Mouse (Mus musculus) cerebellum, adult 18-20 months (tissue): ENCODE data around the gene Sh3gl3.

ENCODE experiments used
- DNase-seq, 2 experiments: peaks; one replicate each; pipeline ENCODE4 v3.0.0; 2021

Gene Sh3gl3

GRCm38 (mm10) chr7:82173540-82173939 is at the start of gene Sh3gl3:
Gene Sh3gl3, plus strand, starts transcription at chr7:82173840.
- DNase-seq = no peak

- no peak for DNase-seq
Observed at GRCm38 (mm10) chr7:82138196-82138595, 35.4 kb upstream of the Sh3gl3 start.

- DNase-seq = no peak
Observed at GRCm38 (mm10) chr7:82147151-82147550, 26.5 kb upstream of the Sh3gl3 start.

- DNase-seq = no peak
Observed at GRCm38 (mm10) chr7:82164681-82165080, 9.0 kb upstream of the Sh3gl3 start.

- DNase-seq = peak; percentile 82 to 88
Observed at GRCm38 (mm10) chr7:82174571-82175326, 1.1 kb downstream of the Sh3gl3 start.

- peak in 1 of 2 experiments; percentile 26 for DNase-seq
Observed at GRCm38 (mm10) chr7:82175327-82175721, 1.7 kb downstream of the Sh3gl3 start.

GRCm38 (mm10) chr7:82176192-82176591 is 2.6 kb downstream of the Sh3gl3 start:
- DNase-seq = no peak

- DNase-seq = no peak
Observed at GRCm38 (mm10) chr7:82177336-82177735, 3.7 kb downstream of the Sh3gl3 start.

- DNase-seq = no peak
Observed at GRCm38 (mm10) chr7:82180919-82181318, 7.3 kb downstream of the Sh3gl3 start.

- no peak for DNase-seq
Observed at GRCm38 (mm10) chr7:82182781-82183180, 9.1 kb downstream of the Sh3gl3 start.

GRCm38 (mm10) chr7:82191604-82192003 is 18.0 kb downstream of the Sh3gl3 start:
- no peak for DNase-seq

GRCm38 (mm10) chr7:82192512-82192911 is 18.9 kb downstream of the Sh3gl3 start:
- DNase-seq = no peak

- DNase-seq = no peak
Observed at GRCm38 (mm10) chr7:82203111-82203510, 29.5 kb downstream of the Sh3gl3 start.

- no peak for DNase-seq
Observed at GRCm38 (mm10) chr7:82204014-82204784, 30.6 kb downstream of the Sh3gl3 start.

- no peak for DNase-seq
Observed at GRCm38 (mm10) chr7:82204975-82205374, 31.3 kb downstream of the Sh3gl3 start.

- DNase-seq = peak; percentile 83
Observed at GRCm38 (mm10) chr7:82206787-82207186, 33.1 kb downstream of the Sh3gl3 start.

GRCm38 (mm10) chr7:82221380-82221933 is 47.8 kb downstream of the Sh3gl3 start:
- no peak for DNase-seq

- no peak for DNase-seq
Observed at GRCm38 (mm10) chr7:82223906-82224846, 50.5 kb downstream of the Sh3gl3 start.

GRCm38 (mm10) chr7:82233201-82233600 is 59.6 kb downstream of the Sh3gl3 start:
- DNase-seq = no peak

- DNase-seq = no peak
Observed at GRCm38 (mm10) chr7:82234010-82234897, 60.6 kb downstream of the Sh3gl3 start.

- no peak for DNase-seq
Observed at GRCm38 (mm10) chr7:82234898-82235290, 61.3 kb downstream of the Sh3gl3 start.

- no peak for DNase-seq
Observed at GRCm38 (mm10) chr7:82235486-82235885, 61.8 kb downstream of the Sh3gl3 start.
